Comparison of ENCODE assay signal across 9 mouse cellular contexts in the genomic region with DNA sequence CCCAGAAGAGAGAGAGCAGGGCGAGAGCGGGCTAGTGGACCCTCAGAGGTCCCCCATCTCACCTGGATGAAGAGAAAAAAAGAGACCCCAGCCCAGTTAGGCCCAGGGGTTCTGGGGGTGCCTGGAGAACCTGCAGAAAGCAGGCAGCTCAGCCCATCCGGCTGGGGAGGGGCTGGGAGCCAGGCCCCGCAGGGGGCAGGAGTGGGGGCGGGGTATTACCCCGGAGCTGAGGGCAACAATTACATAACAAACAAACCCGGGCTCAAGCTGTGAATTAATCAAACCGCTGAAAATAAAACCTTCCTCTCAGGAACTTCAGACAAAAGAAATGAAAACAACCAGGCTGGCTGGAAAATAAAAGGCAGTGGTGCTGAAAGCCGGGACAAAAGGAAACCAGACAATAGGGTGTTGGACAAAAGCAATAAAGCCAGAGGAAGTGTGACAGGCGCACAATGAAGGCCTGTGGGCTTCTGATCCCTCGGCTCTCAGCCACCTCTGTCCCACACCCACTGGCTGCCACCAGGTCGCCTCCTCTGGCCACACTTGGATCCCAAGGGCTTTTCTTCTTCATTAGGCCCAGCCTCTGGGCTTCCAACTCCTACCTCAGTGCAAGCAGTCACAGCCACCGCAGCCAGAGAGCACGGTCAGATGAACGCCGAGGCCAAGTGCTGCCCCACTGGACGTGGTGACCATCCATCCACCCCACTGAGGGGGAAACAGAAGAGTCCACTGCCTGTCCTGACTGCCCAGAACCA. TPM values are rescaled to one million over a fixed set of nuclear protein-coding genes. Genes with fewer than 3 reads are reported as not detected.
A peak's percentile ranks its signal among the peaks of the same experiment; 100 is the strongest.
DNase-seq lines count a peak whose midpoint lies in the region; ATAC-seq and TF ChIP-seq lines count a peak whose summit lies in the region.
"Had no signal": no experiment of that assay in that cellular context is flagged by ENCODE, and none has a peak within 500 bp of the region (broad histone marks: within the 10 kb centered on the region; RNA-seq: fewer than 3 reads in every experiment).

No protein-coding gene starts in this region.

- no peaks in the 10 kb centered on the region for H3K9me3 ChIP-seq in limb, embryonic 11.5 days (ENCODE audit: control insufficient read depth, low read length)
- H3K9me3 ChIP-seq: liver, embryonic 15.5 days had no signal

- ATAC-seq in limb, embryonic 11.5 days (ENCODE audit: insufficient number of reproducible peaks, low FRiP score, low TSS enrichment, low read depth): no peak

- DNase-seq in Muller cell, postnatal 12 days (ENCODE audit: inconsistent ontology term): peak; percentile 86
- peak; percentile 78 for DNase-seq in embryo, embryonic 11 days
- DNase-seq in heart, postnatal 10 days: peak; percentile 52 to 60
- peak; percentile 47 for DNase-seq in limb, embryonic 11.5 days (ENCODE audit: low spot score)
- no peak for DNase-seq in frontal cortex, postnatal 25 days (ENCODE audit: low spot score in 2 of 2)
- DNase-seq in thymus, adult 18-20 months: no peak
- no peak for DNase-seq in adrenal gland, postnatal 14 days

- no peaks in the 10 kb centered on the region for H3K27me3 ChIP-seq in limb, embryonic 11.5 days (ENCODE audit: control insufficient read depth, insufficient read depth, low read length)
- H3K27me3 ChIP-seq: liver, embryonic 15.5 days had no signal

- peak overlapping the region; percentile 56 for H3K9ac ChIP-seq in limb, embryonic 11.5 days (ENCODE audit: low read length)
- H3K9ac ChIP-seq: liver, embryonic 15.5 days had no signal

- no peak for TF ChIP-seq POLR2A in olfactory bulb, adult 2 months (IDR thresholded peaks at IDR 0.05; ENCODE audit: insufficient read depth, low read depth, low read length)

- H3K4me2 ChIP-seq in limb, embryonic 11.5 days (ENCODE audit: low read depth, severe bottlenecking): peak overlapping the region; percentile 12; the same call in 1 of the 2 replicates
- H3K4me2 ChIP-seq: liver, embryonic 15.5 days had no signal

- H3K4me1 ChIP-seq in limb, embryonic 11.5 days (ENCODE audit: control insufficient read depth, insufficient read depth, low read length): peaks cover 8% of the 10 kb centered on the region
- H3K4me1 ChIP-seq in olfactory bulb, adult 2 months (ENCODE audit: control insufficient read depth, insufficient read depth, low read length): peaks cover 21% of the 10 kb centered on the region

- TF ChIP-seq CTCF in olfactory bulb, adult 2 months (IDR thresholded peaks at IDR 0.05; ENCODE audit: insufficient read depth, low read depth, low read length): no peak

- H3K27ac ChIP-seq in limb, embryonic 11.5 days (replicated peaks; ENCODE audit: low read depth, low read length): peak overlapping the region; percentile 74
- H3K27ac ChIP-seq in olfactory bulb, adult 2 months (ENCODE audit: insufficient read depth, low read depth, low read length): peak overlapping the region; percentile 78
- H3K27ac ChIP-seq: liver, embryonic 15.5 days had no signal

- H3K4me3 ChIP-seq in limb, embryonic 11.5 days (ENCODE audit: low read depth, low read length): no peak overlapping the region
- H3K4me3 ChIP-seq in olfactory bulb, adult 2 months (ENCODE audit: insufficient read depth, low read depth, low read length): no peak overlapping the region
- H3K4me3 ChIP-seq: liver, embryonic 15.5 days had no signal

- intact Hi-C loops in heart, postnatal 10 days (cut with DNase I): loop anchor here (5.0 kb wide), 1 partner anchor 95 kb away; no protein-coding TSS in a partner anchor

- H3K36me3 ChIP-seq in limb, embryonic 11.5 days (ENCODE audit: control insufficient read depth, insufficient read depth, low read length): no peaks in the 10 kb centered on the region
- H3K36me3 ChIP-seq: liver, embryonic 15.5 days had no signal

- WGBS in limb, embryonic 11.5 days: 15% methylated on average over 17 of the region's 17 CpGs
- WGBS in olfactory bulb, adult 2 months: 18% methylated on average over 17 of the region's 17 CpGs

RNA-seq across cellular contexts. Expression of a gene that starts 26.5 kb away (rescaled TPM):
- total RNA-seq in heart, postnatal 10 days (2021): 10 to 100 TPM; 29.6 to 33.4 TPM
- 5.7 and 6.0 TPM in 2 replicates for polyA plus RNA-seq in limb, embryonic 11.5 days (2014; fragmentation: Nextera tagmentation; extraction: Ambion mirVana)
- not detected in 2 replicates for polyA plus RNA-seq in olfactory bulb, adult 2 months (2012; ENCODE audit: insufficient read depth, insufficient read length, low replicate concordance, missing spikeins)
- 19.3 and 20.0 TPM in 2 replicates for total RNA-seq in adrenal gland, postnatal 14 days (2021)

RNA-seq across cellular contexts. Expression of a gene that starts 34.3 kb away (rescaled TPM):
- 1 to 10 TPM in 1 of 2 experiments, under 1 TPM in 1; 0.82 to 1.1 TPM for total RNA-seq in heart, postnatal 10 days (2021)
- 1.0 and 1.3 TPM in 2 replicates for polyA plus RNA-seq in limb, embryonic 11.5 days (2014; fragmentation: Nextera tagmentation; extraction: Ambion mirVana)
- not detected in 2 replicates for polyA plus RNA-seq in olfactory bulb, adult 2 months (2012; ENCODE audit: insufficient read depth, insufficient read length, low replicate concordance, missing spikeins)
- 7.6 and 28.3 TPM in 2 replicates for total RNA-seq in adrenal gland, postnatal 14 days (2021)

RNA-seq across cellular contexts. Expression of a gene that starts 47.4 kb away (rescaled TPM):
- total RNA-seq in heart, postnatal 10 days (2021): under 1 TPM; 0.22 TPM
- polyA plus RNA-seq in limb, embryonic 11.5 days (2014; fragmentation: Nextera tagmentation; extraction: Ambion mirVana): not detected in 2 replicates
- polyA plus RNA-seq in olfactory bulb, adult 2 months (2012; ENCODE audit: insufficient read depth, insufficient read length, low replicate concordance, missing spikeins): not detected in 2 replicates
- 5.4 and 12.6 TPM in 2 replicates for total RNA-seq in adrenal gland, postnatal 14 days (2021)

Comparison
In these comparisons a context has a peak if more than half of its experiments do, and no peak if none do; other contexts are left out.
1. DNase-seq: peak in Muller cell, postnatal 12 days (single experiment), embryo, embryonic 11 days (single experiment), heart, postnatal 10 days (2 of 2) and limb, embryonic 11.5 days (single experiment); none in frontal cortex, postnatal 25 days (0 of 2), thymus, adult 18-20 months (0 of 2) and adrenal gland, postnatal 14 days (single experiment).